7 mouse cellular contexts compared by ENCODE assay signal in the genomic region with DNA sequence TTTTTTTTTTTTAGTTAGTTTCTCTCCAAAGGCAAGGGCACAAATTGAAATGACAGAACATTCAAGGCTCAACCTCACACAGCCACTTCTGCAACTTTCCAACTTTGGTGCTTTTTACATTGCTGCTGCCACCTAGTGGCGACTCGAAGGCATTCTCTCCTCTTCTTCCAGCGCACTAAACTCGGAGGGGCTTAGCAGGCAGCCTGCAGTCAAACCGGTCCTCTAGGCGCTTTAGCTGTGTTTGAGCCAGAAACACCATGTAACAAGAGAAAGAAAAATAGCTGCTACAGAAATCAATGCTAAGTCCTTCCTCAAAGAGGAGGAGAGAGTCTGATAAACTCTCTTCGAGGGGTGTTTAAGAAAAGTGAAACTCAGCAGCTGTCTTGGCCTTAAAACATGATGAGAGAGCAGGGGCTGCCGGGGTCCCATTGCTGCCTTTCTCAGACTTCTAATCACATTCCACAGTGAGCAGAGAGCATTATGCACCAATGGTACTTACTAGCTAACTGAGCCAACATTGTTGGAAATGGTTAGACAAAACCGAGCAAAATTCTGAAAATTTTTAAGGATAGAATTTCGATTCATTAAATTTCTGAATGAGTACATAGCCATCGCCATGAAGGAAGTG.
DNase-seq lines count a peak whose midpoint lies in the region; ATAC-seq and TF ChIP-seq lines count a peak whose summit lies in the region.

No protein-coding gene starts in this region.

- H3K36me3 ChIP-seq in hindbrain, embryonic 11.5 days (ENCODE audit: control insufficient read depth, insufficient read depth, low read length), result no peaks in the 10 kb centered on the region
- H3K36me3 ChIP-seq in megakaryocyte, embryonic 14.5 days (replicated peaks; ENCODE audit: low read length), result no peaks in the 10 kb centered on the region

- DNase-seq in Muller cell, postnatal 12 days (ENCODE audit: inconsistent ontology term), result peak; percentile 45
- DNase-seq in hindbrain, embryonic 11.5 days (ENCODE audit: low spot score), result peak; percentile 79
- peak; percentile 52 to 79 for DNase-seq in layer of hippocampus, postnatal 14 days (ENCODE audit: low spot score in 2 of 2)
- peak; percentile 34 to 35 for DNase-seq in right cerebral cortex, postnatal 36 days (ENCODE audit: low spot score in 2 of 2)

- no peak overlapping the region for H3K4me3 ChIP-seq in bone marrow, adult 2 months (replicated peaks; ENCODE audit: control insufficient read depth, low read depth, low read length)
- no peak overlapping the region for H3K4me3 ChIP-seq in embryonic fibroblast, embryonic 13.5 days (ENCODE audit: insufficient read depth, low read length)
- no peak overlapping the region for H3K4me3 ChIP-seq in hindbrain, embryonic 11.5 days (ENCODE audit: low read depth, low read length)
- H3K4me3 ChIP-seq in megakaryocyte, embryonic 14.5 days (replicated peaks), result peak overlapping the region; percentile 56

- 40% methylated on average over 11 of the region's 11 CpGs for WGBS in bone marrow, adult 2 months
- WGBS in hindbrain, embryonic 11.5 days, result 36% methylated on average over 11 of the region's 11 CpGs

- peak; percentile 82 for ATAC-seq in hindbrain, embryonic 11.5 days (ENCODE audit: low FRiP score)

- TF ChIP-seq POLR2A in bone marrow, adult 2 months (IDR thresholded peaks at IDR 0.05; ENCODE audit: borderline replicate concordance, control insufficient read depth, low read depth, low read length), result no peak
- no peak for TF ChIP-seq POLR2A in embryonic fibroblast, embryonic 13.5 days (IDR thresholded peaks at IDR 0.05; ENCODE audit: low read depth, low read length)

- no peak overlapping the region for H3K9ac ChIP-seq in hindbrain, embryonic 11.5 days (ENCODE audit: low read depth, low read length)

- peak; percentile 23; the same call in 1 of the 2 replicates for TF ChIP-seq CTCF in bone marrow, adult 2 months (IDR thresholded peaks at IDR 0.05; ENCODE audit: control insufficient read depth, insufficient read depth, low read length)
- peak; percentile 67; the same call in 1 of the 2 replicates for TF ChIP-seq CTCF in embryonic fibroblast, embryonic 13.5 days (IDR thresholded peaks at IDR 0.05; ENCODE audit: borderline replicate concordance, insufficient read depth, low read length)

- H3K4me2 ChIP-seq in hindbrain, embryonic 11.5 days (replicated peaks; ENCODE audit: low read depth, low read length), result no peak overlapping the region

- H3K27me3 ChIP-seq in hindbrain, embryonic 11.5 days (ENCODE audit: control insufficient read depth, insufficient read depth, low read length), result no peaks in the 10 kb centered on the region
- H3K27me3 ChIP-seq in megakaryocyte, embryonic 14.5 days (replicated peaks), result no peaks in the 10 kb centered on the region

- H3K9me3 ChIP-seq in hindbrain, embryonic 11.5 days (ENCODE audit: control insufficient read depth, low read length), result no peaks in the 10 kb centered on the region
- H3K9me3 ChIP-seq in megakaryocyte, embryonic 14.5 days, result peaks cover 8% of the 10 kb centered on the region

- H3K27ac ChIP-seq in bone marrow, adult 2 months (ENCODE audit: control insufficient read depth, insufficient read depth, low read depth, low read length, poor library complexity), result no peak overlapping the region
- no peak overlapping the region for H3K27ac ChIP-seq in embryonic fibroblast, embryonic 13.5 days (ENCODE audit: insufficient read depth, low read length)
- no peak overlapping the region for H3K27ac ChIP-seq in hindbrain, embryonic 11.5 days (ENCODE audit: low read depth, low read length)

- no peaks in the 10 kb centered on the region for H3K4me1 ChIP-seq in bone marrow, adult 2 months (ENCODE audit: control insufficient read depth, insufficient read depth, low read length)
- no peaks in the 10 kb centered on the region for H3K4me1 ChIP-seq in embryonic fibroblast, embryonic 13.5 days (ENCODE audit: control insufficient read depth, insufficient read depth, low read length)
- H3K4me1 ChIP-seq in hindbrain, embryonic 11.5 days (replicated peaks; ENCODE audit: control insufficient read depth, insufficient read depth, low read length), result no peaks in the 10 kb centered on the region
- no peaks in the 10 kb centered on the region for H3K4me1 ChIP-seq in megakaryocyte, embryonic 14.5 days
